Mouse (Mus musculus): Measurements from ENCODE around the gene Ovch2.
"Not testable (repeated sequence)": the region's sequence is repeated elsewhere in the genome, so short reads cannot be mapped to it uniquely, and the experiment has no call there.

Ovch2 gene

GRCm38 (mm10) chr7:107801108-107801507, at the start of gene Ovch2:
TSS of gene Ovch2 (minus strand) at chr7:107801208.
- DNase-seq (ENCODE audit: low read depth in 2 of 2, low spot score in 2 of 2) = no peak

GRCm38 (mm10) chr7:107847390-107847789, 46.4 kb upstream of the Ovch2 start, which contains the start of gene Olfr470:
TSS of gene Olfr470 (minus strand) at chr7:107847490.
- DNase-seq (ENCODE audit: low read depth in 2 of 2, low spot score in 2 of 2) = not testable (repeated sequence)

GRCm38 (mm10) chr7:107841719-107842118, 40.7 kb upstream of the Ovch2 start:
- DNase-seq (ENCODE audit: low read depth in 2 of 2, low spot score in 2 of 2) = no peak

GRCm38 (mm10) chr7:107825441-107825840, 24.4 kb upstream of the Ovch2 start, which contains the start of gene Olfr469:
TSS of gene Olfr469 (minus strand) at chr7:107825541.
- not testable (repeated sequence) for DNase-seq (ENCODE audit: low read depth in 2 of 2, low spot score in 2 of 2)

GRCm38 (mm10) chr7:107823867-107824266, 22.9 kb upstream of the Ovch2 start:
- DNase-seq (ENCODE audit: low read depth in 2 of 2, low spot score in 2 of 2) = not testable (repeated sequence)

- no peak for DNase-seq (ENCODE audit: low read depth in 2 of 2, low spot score in 2 of 2)
These were observed 18.4 kb upstream of the Ovch2 start for GRCm38 (mm10) chr7:107819442-107819841.

- DNase-seq (ENCODE audit: low read depth in 2 of 2, low spot score in 2 of 2) = no peak
These were observed 11.0 kb upstream of the Ovch2 start, which contains the start of gene Olfr467 for GRCm38 (mm10) chr7:107811963-107812362. TSS of gene Olfr467 (plus strand) at chr7:107812263.

GRCm38 (mm10) chr7:107802138-107802537, 1.1 kb upstream of the Ovch2 start:
- no peak for DNase-seq (ENCODE audit: low read depth in 2 of 2, low spot score in 2 of 2)

GRCm38 (mm10) chr7:107796500-107796899, 4.5 kb downstream of the Ovch2 start:
- no peak for DNase-seq (ENCODE audit: low read depth in 2 of 2, low spot score in 2 of 2)

- no peak for DNase-seq (ENCODE audit: low read depth in 2 of 2, low spot score in 2 of 2)
These were observed 12.9 kb downstream of the Ovch2 start for GRCm38 (mm10) chr7:107787977-107788620.

GRCm38 (mm10) chr7:107779611-107780010, 21.4 kb downstream of the Ovch2 start:
- DNase-seq (ENCODE audit: low read depth in 2 of 2, low spot score in 2 of 2) = peak in 1 of 2 experiments; percentile 2

- DNase-seq (ENCODE audit: low read depth in 2 of 2, low spot score in 2 of 2) = no peak
These were observed 22.8 kb downstream of the Ovch2 start for GRCm38 (mm10) chr7:107778216-107778615.

- DNase-seq (ENCODE audit: low read depth in 2 of 2, low spot score in 2 of 2) = no peak
These were observed 30.2 kb downstream of the Ovch2 start for GRCm38 (mm10) chr7:107770812-107771211.

- DNase-seq (ENCODE audit: low read depth in 2 of 2, low spot score in 2 of 2) = no peak
These were observed 43.5 kb downstream of the Ovch2 start, which contains the start of gene Cyb5r2 for GRCm38 (mm10) chr7:107757308-107758151. TSS of gene Cyb5r2 (minus strand) at chr7:107758032.

GRCm38 (mm10) chr7:107756748-107757147, 44.3 kb downstream of the Ovch2 start:
- no peak for DNase-seq (ENCODE audit: low read depth in 2 of 2, low spot score in 2 of 2)

- no peak for DNase-seq (ENCODE audit: low read depth in 2 of 2, low spot score in 2 of 2)
These were observed 45.1 kb downstream of the Ovch2 start for GRCm38 (mm10) chr7:107755905-107756304.

GRCm38 (mm10) chr7:107752031-107752520, 48.9 kb downstream of the Ovch2 start:
- no peak for DNase-seq (ENCODE audit: low read depth in 2 of 2, low spot score in 2 of 2)

GRCm38 (mm10) chr7:107749721-107750120, 51.3 kb downstream of the Ovch2 start:
- no peak for DNase-seq (ENCODE audit: low read depth in 2 of 2, low spot score in 2 of 2)

- DNase-seq (ENCODE audit: low read depth in 2 of 2, low spot score in 2 of 2) = no peak
These were observed 51.7 kb downstream of the Ovch2 start for GRCm38 (mm10) chr7:107749270-107749669.

GRCm38 (mm10) chr7:107747954-107748353, 53.1 kb downstream of the Ovch2 start:
- DNase-seq (ENCODE audit: low read depth in 2 of 2, low spot score in 2 of 2) = peak; percentile 47 to 59

GRCm38 (mm10) chr7:107747476-107747875, 53.5 kb downstream of the Ovch2 start:
- no peak for DNase-seq (ENCODE audit: low read depth in 2 of 2, low spot score in 2 of 2)

- DNase-seq (ENCODE audit: low read depth in 2 of 2, low spot score in 2 of 2) = no peak
These were observed 55.0 kb downstream of the Ovch2 start for GRCm38 (mm10) chr7:107746036-107746435.
